Mouse (Mus musculus) c-Kit-positive CD71-negative TER-119-negative erythroid progenitor cells, embryonic 14.5 days (primary cell): Measurements from ENCODE around the gene Per3.

ENCODE experiments used
- DNase-seq: peaks from one replicate; pipeline ENCODE4 v3.0.0-alpha.2; 2013; ENCODE audit warnings: low read depth

Per3 gene

GRCm38 (mm10) chr4:150956369-150957105, 87.9 kb downstream of the Per3 start:
- DNase-seq: no peak
